8 mouse cellular contexts compared by ENCODE assay signal in genomic region chr4:131784034-131784433, GRCm38 (mm10). TPM values are rescaled to one million over a fixed set of nuclear protein-coding genes. Genes with fewer than 3 reads are reported as not detected.
DNase-seq lines count a peak whose midpoint lies in the region; ATAC-seq and TF ChIP-seq lines count a peak whose summit lies in the region.

No protein-coding gene starts in this region.

- no peak overlapping the region for H3K27ac ChIP-seq in heart, embryonic 12.5 days (ENCODE audit: poor library complexity, severe bottlenecking)
- H3K27ac ChIP-seq in cortical plate, adult 2 months (ENCODE audit: insufficient read depth, low read length) = no peak overlapping the region

- no peaks in the 10 kb centered on the region for H3K36me3 ChIP-seq in heart, embryonic 12.5 days

- peak; percentile 72 for TF ChIP-seq CTCF in cortical plate, adult 2 months (IDR thresholded peaks at IDR 0.05; ENCODE audit: extremely low read depth, insufficient read depth, low read length)

- H3K4me1 ChIP-seq in heart, embryonic 12.5 days (replicated peaks) = peaks cover 20% of the 10 kb centered on the region
- H3K4me1 ChIP-seq in cortical plate, adult 2 months (ENCODE audit: control insufficient read depth, insufficient read depth, low read length) = peaks cover 2% of the 10 kb centered on the region

- no peak for TF ChIP-seq POLR2A in cortical plate, adult 2 months (IDR thresholded peaks at IDR 0.05; ENCODE audit: extremely low read depth, insufficient read depth, low read length)

- no peak overlapping the region for H3K4me2 ChIP-seq in heart, embryonic 12.5 days

- intact Hi-C loops in heart, postnatal 10 days (cut with DNase I) = loop anchor here (2.0 to 5.0 kb wide), 2 partner anchors 55 to 62 kb away; partner anchors contain the start of gene Ptpru

- H3K27me3 ChIP-seq in heart, embryonic 12.5 days (replicated peaks) = 0 out of 2 replicates have a peak, but pooled peaks cover 13% of the 10 kb centered on the region

- peak; percentile 20 to 65 for DNase-seq in heart, postnatal 10 days
- DNase-seq in 416B (ENCODE audit: low read depth) (peak; percentile 58), MN1 (ENCODE audit: low spot score) (peak; percentile 27)
- peak; percentile 31 to 79 for DNase-seq in kidney, postnatal 36 days

- WGBS in heart, embryonic 12.5 days = 12% methylated on average over 9 of the region's 9 CpGs

- ATAC-seq in heart, embryonic 12.5 days (ENCODE audit: insufficient number of reproducible peaks, low FRiP score) = no peak
- ATAC-seq in megakaryocyte-erythroid progenitor cell, adult 5-6 weeks (replicated peaks; ENCODE audit: low FRiP score, low TSS enrichment, poor library complexity, severe bottlenecking) = peak; percentile 47; the same call in 1 of the 2 replicates
- no peak for ATAC-seq in inflammation-experienced regulatory T-cells, adult 6 months

- no peaks in the 10 kb centered on the region for H3K9me3 ChIP-seq in heart, embryonic 12.5 days (replicated peaks)

- no peak overlapping the region for H3K4me3 ChIP-seq in heart, embryonic 12.5 days
- H3K4me3 ChIP-seq in cortical plate, adult 2 months (ENCODE audit: insufficient read depth, low read length) = no peak overlapping the region

- H3K9ac ChIP-seq in heart, embryonic 12.5 days = no peak overlapping the region

RNA-seq across cellular contexts. Expression of gene Ptpru, which starts 54.1 kb away (rescaled TPM):
- total RNA-seq in heart, postnatal 10 days (2021) = 1 to 10 TPM; 2.0 to 3.0 TPM
- polyA plus RNA-seq in heart, embryonic 12.5 days (2016; fragmentation: Nextera tagmentation; extraction: Ambion mirVana) = 1.8 and 2.5 TPM in 2 replicates
- polyA plus RNA-seq in cortical plate, adult 2 months (2012; rRNA removed) = 46.0 and 46.1 TPM in 2 replicates
- total RNA-seq in megakaryocyte-erythroid progenitor cell, adult 5-6 weeks (2014; fragmentation: Nextera tagmentation) = not detected in 2 replicates
- not detected in 2 replicates for total RNA-seq in megakaryocyte-erythroid progenitor cell, adult 5-6 weeks (2017)
- polyA plus RNA-seq in inflammation-experienced regulatory T-cells, adult 6 months (2017; shearing (Covaris generic)) = not detected

RNA-seq across cellular contexts. Expression of gene Mecr, which starts 59.2 kb away (rescaled TPM):
- total RNA-seq in heart, postnatal 10 days (2021) = 10 to 100 TPM; 31.7 to 33.2 TPM
- polyA plus RNA-seq in heart, embryonic 12.5 days (2016; fragmentation: Nextera tagmentation; extraction: Ambion mirVana) = 33.9 and 35.7 TPM in 2 replicates
- polyA plus RNA-seq in cortical plate, adult 2 months (2012; rRNA removed) = 45.2 and 51.4 TPM in 2 replicates
- 77.8 and 78.9 TPM in 2 replicates for total RNA-seq in megakaryocyte-erythroid progenitor cell, adult 5-6 weeks (2014; fragmentation: Nextera tagmentation)
- 25.5 and 63.1 TPM in 2 replicates for total RNA-seq in megakaryocyte-erythroid progenitor cell, adult 5-6 weeks (2017)
- 10 to 100 TPM; 12.9 to 28.6 (median 22.3) TPM for polyA plus RNA-seq in inflammation-experienced regulatory T-cells, adult 6 months (2017; shearing (Covaris generic))

Comparison
In these comparisons a context has a peak if more than half of its experiments do, and no peak if none do; other contexts are left out.
1. RNA of gene Ptpru, which starts 54.1 kb away (polyA plus RNA-seq): 46.0 to 46.1 TPM in cortical plate, adult 2 months; 1.8 to 2.5 TPM in heart, embryonic 12.5 days and not detected in inflammation-experienced regulatory T-cells, adult 6 months; every median in the first group is over 10 times any median in the second.
2. Peak in every context shown above with its lines, with median percentiles within 50 percentile points of each other: DNase-seq.